Mouse (Mus musculus): ENCODE measurements around the gene Zfp366.

GRCm38 (mm10) chr13:99237841-99238216, 53.2 kb downstream of the Zfp366 start:
- TF ChIP-seq CTCF (conservative IDR thresholded peaks at IDR 0.05; ENCODE audit: insufficient read depth, insufficient read length, low read depth, low read length) (no peak), POLR2A (IDR thresholded peaks at IDR 0.05; ENCODE audit: low read depth, low read length) (no peak)

Data from kidney, adult 2 months (tissue).